Mouse (Mus musculus) liver, postnatal 0 days (tissue): ENCODE data around the gene Rmi2.

Source experiments
- CTCF ChIP-seq: sonication (generic); IDR thresholded peaks from 2 replicates; pipeline ENCODE4 v1.5.1; 2016; ENCODE audit warnings: antibody characterized with exemption, low read depth
- EP300 ChIP-seq: IDR thresholded peaks from 2 replicates; pipeline ENCODE4 v1.6.1; 2016; ENCODE audit warnings: antibody characterized with exemption, low read depth, mild to moderate bottlenecking

GRCm38 (mm10) chr16:10864833-10865591 lies 30.2 kb downstream of the Rmi2 start:
- TF ChIP-seq CTCF (no peak), EP300 (no peak)
